In the genomic region with DNA sequence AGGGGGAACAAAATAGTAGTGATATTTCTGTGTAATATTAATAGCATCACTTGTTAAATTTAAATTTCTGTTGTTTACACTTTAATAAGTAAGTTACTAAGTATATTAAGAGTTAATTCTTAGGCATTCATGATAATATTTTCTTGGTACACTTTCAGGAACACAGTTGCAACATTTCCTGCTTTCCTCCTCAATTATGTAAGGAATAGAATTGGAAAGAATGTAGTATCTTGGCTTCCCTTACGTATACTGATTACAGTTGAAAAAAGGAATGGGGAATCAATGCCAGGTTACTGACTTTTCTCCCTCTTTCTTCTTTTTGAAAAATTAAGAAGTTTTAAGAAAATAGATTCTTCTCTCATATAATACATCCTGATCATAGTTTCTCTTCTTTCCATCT, we compare ENCODE assay signal across 17 mouse cellular contexts.
"Had no signal": no experiment of that assay in that cellular context is flagged by ENCODE, and none has a peak within 500 bp of the region (broad histone marks: within the 10 kb centered on the region; RNA-seq: fewer than 3 reads in every experiment).

No protein-coding gene starts in this region.

- H3K27me3 ChIP-seq: liver, embryonic 13.5 days; megakaryocyte, embryonic 14.5 days; midbrain, embryonic 13.5 days; neural tube, embryonic 13.5 days had no signal

- H3K27ac ChIP-seq: kidney, postnatal 0 days; left cerebral cortex, adult 2 months; liver, embryonic 13.5 days; midbrain, embryonic 10.5 days; midbrain, embryonic 13.5 days; neural tube, embryonic 13.5 days had no signal

- DNase-seq: kidney, adult 2 months; kidney, postnatal 25 days; layer of hippocampus, postnatal 36 days; liver, embryonic 13.5 days; lung, embryonic 14.5 days; retina, postnatal 1 day; right cerebral cortex, postnatal 25 days; thymus, adult 18-20 months; thymus, postnatal 36 days had no signal

- H3K4me3 ChIP-seq: left cerebral cortex, adult 2 months; liver, embryonic 13.5 days; megakaryocyte, embryonic 14.5 days; midbrain, embryonic 10.5 days; midbrain, embryonic 13.5 days; myocyte; neural tube, embryonic 13.5 days had no signal

- H3K9me3 ChIP-seq: liver, embryonic 13.5 days; megakaryocyte, embryonic 14.5 days; midbrain, embryonic 10.5 days; midbrain, embryonic 13.5 days; neural tube, embryonic 13.5 days had no signal

- ATAC-seq: midbrain, embryonic 13.5 days; midbrain, embryonic 16.5 days had no signal

- H3K9ac ChIP-seq: liver, embryonic 13.5 days; lung, embryonic 14.5 days; midbrain, embryonic 13.5 days; neural tube, embryonic 13.5 days had no signal

- H3K4me2 ChIP-seq: liver, embryonic 13.5 days; lung, embryonic 14.5 days; midbrain, embryonic 13.5 days; neural tube, embryonic 13.5 days had no signal

- H3K4me1 ChIP-seq: liver, embryonic 13.5 days; megakaryocyte, embryonic 14.5 days; midbrain, embryonic 10.5 days; midbrain, embryonic 13.5 days; neural tube, embryonic 13.5 days had no signal

- H3K36me3 ChIP-seq: liver, embryonic 13.5 days; midbrain, embryonic 10.5 days; midbrain, embryonic 13.5 days; neural tube, embryonic 13.5 days had no signal
